Mouse (Mus musculus): ENCODE measurements around the gene C3ar1. TPM values are rescaled to one million over a fixed set of nuclear protein-coding genes. Genes with fewer than 3 reads are reported as not detected.
A peak's percentile ranks its signal among the peaks of the same experiment; 100 is the strongest.

C3ar1 gene
- polyA plus RNA-seq, 1 experiment from 2014 or later, result 2.5 TPM

GRCm38 (mm10) chr6:122819306-122820070, 36.5 kb downstream of the C3ar1 start, which contains the start of gene Foxj2:
Gene Foxj2, plus strand, starts transcription at chr6:122819914.
- Histone ChIP-seq H3K27me3 (ENCODE audit: control insufficient read depth, insufficient read depth, low read length) (no peaks in the 10 kb centered on the region), H3K36me3 (ENCODE audit: control insufficient read depth, insufficient read depth, low read length) (0 out of 2 replicates have a peak, but pooled peaks cover 2% of the 10 kb centered on the region), H3K4me3 (ENCODE audit: low read depth, low read length) (peak within 1 kb of the TSS; percentile 95), H3K4me1 (replicated peaks; ENCODE audit: control insufficient read depth, insufficient read depth) (peaks cover 10% of the 10 kb centered on the region; the same call in 1 of the 2 replicates), H3K9ac (ENCODE audit: low read length) (peak within 1 kb of the TSS; percentile 99), H3K9me3 (ENCODE audit: control insufficient read depth, low read length) (no peaks in the 10 kb centered on the region), H3K27ac (replicated peaks) (peak within 1 kb of the TSS; percentile 94), H3K4me2 (replicated peaks; ENCODE audit: low read depth) (peak within 1 kb of the TSS; percentile 88)
- WGBS, result 2% methylated on average over 27 of the region's 61 CpGs
- DNase-seq (ENCODE audit: low spot score) (peak; percentile 80), ATAC-seq (ENCODE audit: low FRiP score, low TSS enrichment) (peak; percentile 91)
- TF ChIP-seq CTCF (IDR thresholded peaks at IDR 0.05; ENCODE audit: low read depth) (no peak), EP300 (optimal IDR thresholded peaks at IDR 0.05) (no peak)

GRCm38 (mm10) chr6:122813640-122814039, 42.3 kb downstream of the C3ar1 start:
- no peaks in the 10 kb centered on the region for H3K9me3 ChIP-seq (ENCODE audit: control insufficient read depth, low read length)
- no peak for DNase-seq (ENCODE audit: low spot score)
- no peak overlapping the region for H3K9ac ChIP-seq (ENCODE audit: low read length)
- WGBS, result 88% methylated on average over 4 of the region's 4 CpGs
- no peaks in the 10 kb centered on the region; the same call in 1 of the 2 replicates for H3K4me1 ChIP-seq (replicated peaks; ENCODE audit: control insufficient read depth, insufficient read depth)
- TF ChIP-seq EP300 (optimal IDR thresholded peaks at IDR 0.05), result no peak
- no peaks in the 10 kb centered on the region for H3K27me3 ChIP-seq (ENCODE audit: control insufficient read depth, insufficient read depth, low read length)
- H3K4me3 ChIP-seq (ENCODE audit: low read depth, low read length), result no peak overlapping the region
- no peak overlapping the region for H3K4me2 ChIP-seq (replicated peaks; ENCODE audit: low read depth)
- ATAC-seq (ENCODE audit: low FRiP score, low TSS enrichment), result no peak
- H3K27ac ChIP-seq (replicated peaks), result no peak overlapping the region
- H3K36me3 ChIP-seq (ENCODE audit: control insufficient read depth, insufficient read depth, low read length), result no peaks in the 10 kb centered on the region

- Histone ChIP-seq H3K27me3 (ENCODE audit: control insufficient read depth, insufficient read depth, low read length) (no peaks in the 10 kb centered on the region), H3K4me3 (ENCODE audit: low read depth, low read length) (no peak overlapping the region), H3K36me3 (ENCODE audit: control insufficient read depth, insufficient read depth, low read length) (no peaks in the 10 kb centered on the region), H3K4me2 (replicated peaks; ENCODE audit: low read depth) (no peak overlapping the region), H3K9me3 (ENCODE audit: control insufficient read depth, low read length) (no peaks in the 10 kb centered on the region), H3K27ac (replicated peaks) (no peak overlapping the region), H3K4me1 (replicated peaks; ENCODE audit: control insufficient read depth, insufficient read depth) (no peaks in the 10 kb centered on the region; the same call in 1 of the 2 replicates), H3K9ac (ENCODE audit: low read length) (no peak overlapping the region)
- ATAC-seq (ENCODE audit: low FRiP score, low TSS enrichment) (no peak), DNase-seq (ENCODE audit: low spot score) (no peak)
- no peak; the same call in 1 of the 2 replicates for TF ChIP-seq CTCF (IDR thresholded peaks at IDR 0.05; ENCODE audit: low read depth)
- TF ChIP-seq EP300 (optimal IDR thresholded peaks at IDR 0.05), result no peak
- WGBS, result 89% methylated on average over 4 of the region's 4 CpGs
Measured at GRCm38 (mm10) chr6:122812716-122813115, 43.2 kb downstream of the C3ar1 start.

GRCm38 (mm10) chr6:122811771-122812600, 44.0 kb downstream of the C3ar1 start:
- peak overlapping the region; percentile 63 for H3K4me3 ChIP-seq (ENCODE audit: low read depth, low read length)
- no peaks in the 10 kb centered on the region for H3K36me3 ChIP-seq (ENCODE audit: control insufficient read depth, insufficient read depth, low read length)
- WGBS, result 23% methylated on average over 16 of the region's 16 CpGs
- peak overlapping the region; percentile 41; the same call in 1 of the 2 replicates for H3K9ac ChIP-seq (ENCODE audit: low read length)
- H3K4me1 ChIP-seq (replicated peaks; ENCODE audit: control insufficient read depth, insufficient read depth), result no peaks in the 10 kb centered on the region; the same call in 1 of the 2 replicates
- peak; percentile 58 for ATAC-seq (ENCODE audit: low FRiP score, low TSS enrichment)
- no peaks in the 10 kb centered on the region for H3K9me3 ChIP-seq (ENCODE audit: control insufficient read depth, low read length)
- TF ChIP-seq CTCF (IDR thresholded peaks at IDR 0.05; ENCODE audit: low read depth), result peak; percentile 60
- TF ChIP-seq EP300 (optimal IDR thresholded peaks at IDR 0.05), result no peak
- H3K27me3 ChIP-seq (ENCODE audit: control insufficient read depth, insufficient read depth, low read length), result no peaks in the 10 kb centered on the region
- DNase-seq (ENCODE audit: low spot score), result peak; percentile 67
- peak overlapping the region; percentile 100 for H3K27ac ChIP-seq (replicated peaks)
- H3K4me2 ChIP-seq (replicated peaks; ENCODE audit: low read depth), result peak overlapping the region; percentile 56

GRCm38 (mm10) chr6:122811280-122811652, 44.7 kb downstream of the C3ar1 start:
- H3K27me3 ChIP-seq (ENCODE audit: control insufficient read depth, insufficient read depth, low read length), result no peaks in the 10 kb centered on the region
- TF ChIP-seq CTCF (IDR thresholded peaks at IDR 0.05; ENCODE audit: low read depth) (peak; percentile 41), EP300 (optimal IDR thresholded peaks at IDR 0.05) (no peak)
- peak; percentile 95 for ATAC-seq (ENCODE audit: low FRiP score, low TSS enrichment)
- no peaks in the 10 kb centered on the region; the same call in 1 of the 2 replicates for H3K4me1 ChIP-seq (replicated peaks; ENCODE audit: control insufficient read depth, insufficient read depth)
- H3K27ac ChIP-seq (replicated peaks), result peak overlapping the region; percentile 100
- WGBS, result 0% methylated on average over 32 of the region's 38 CpGs
- H3K9ac ChIP-seq (ENCODE audit: low read length), result peak overlapping the region; percentile 79
- peak; percentile 96 for DNase-seq (ENCODE audit: low spot score)
- H3K4me2 ChIP-seq (replicated peaks; ENCODE audit: low read depth), result peak overlapping the region; percentile 56
- no peaks in the 10 kb centered on the region for H3K9me3 ChIP-seq (ENCODE audit: control insufficient read depth, low read length)
- H3K4me3 ChIP-seq (ENCODE audit: low read depth, low read length), result peak overlapping the region; percentile 63
- H3K36me3 ChIP-seq (ENCODE audit: control insufficient read depth, insufficient read depth, low read length), result no peaks in the 10 kb centered on the region
